Mouse (Mus musculus) cerebellum, adult 2 months (tissue): ENCODE measurements around the gene Hspe1. TPM values are rescaled to one million over a fixed set of nuclear protein-coding genes. Genes with fewer than 3 reads are reported as not detected.

Experiments
- DNase-seq, 2 experiments: peaks; one replicate each; pipeline ENCODE4 v3.0.0; 2021
- H3K27ac ChIP-seq: fragments of 200-500 bp; 2 replicates; pipeline ENCODE4 v1.5.1; 2012; ENCODE audit warnings: low read length, control low read depth, inconsistent platforms; ENCODE audit not compliant: insufficient read depth
- H3K27me3 ChIP-seq: fragments of 200-500 bp; 2 replicates; pipeline ENCODE4 v1.6.1; 2012; ENCODE audit warnings: inconsistent platforms, mild to moderate bottlenecking, low read length, moderate library complexity; ENCODE audit not compliant: control insufficient read depth, insufficient read depth
- H3K4me1 ChIP-seq: fragments of 200-500 bp; 2 replicates; pipeline ENCODE4 v1.6.1; 2011; ENCODE audit warnings: low read length; ENCODE audit not compliant: control insufficient read depth, insufficient read depth
- H3K4me3 ChIP-seq: fragments of 200-500 bp; replicated peaks from 2 replicates; pipeline ENCODE3; 2011; ENCODE audit warnings: mild to moderate bottlenecking, low read depth, low read length, control low read depth; ENCODE audit not compliant: insufficient read depth
- CTCF ChIP-seq: fragments of 200-500 bp; IDR thresholded peaks from 2 replicates; pipeline ENCODE4 v1.5.1; 2011; ENCODE audit warnings: low read depth, mild to moderate bottlenecking, control low read depth, low read length, moderate library complexity, borderline replicate concordance; ENCODE audit not compliant: insufficient read depth
- POLR2A ChIP-seq: fragments of 200-500 bp; IDR thresholded peaks from 2 replicates; pipeline ENCODE4 v1.6.1; 2011; ENCODE audit warnings: low read length, control low read depth, borderline replicate concordance; ENCODE audit not compliant: insufficient read depth
- WGBS: fragments of 180-500 bp; shearing (Covaris S2); methylation state at CpG from one replicate; pipeline ENCODE4 v1.1.7; 2018; 5-methylcytosine and 5-hydroxymethylcytosine counted together
- polyA plus RNA-seq: library from polyadenylated mRNA; depleted of rRNA; stranded (reverse); fragments of >200 nt; gene quantifications from 2 replicates; pipeline ENCODE4 v1.2.3, GENCODE M21; 2012; rRNA removed

Gene Hspe1
- 156 and 173 TPM in 2 replicates for polyA plus RNA-seq

- WGBS = under 1% methylated on average over 75 of the region's 76 CpGs
- DNase-seq = peak; percentile 98 to 99
- Histone ChIP-seq H3K27me3 (no peaks in the 10 kb centered on the region), H3K4me3 (peak within 1 kb of the TSS; percentile 62), H3K4me1 (peaks cover 5% of the 10 kb centered on the region), H3K27ac (peak within 1 kb of the TSS; percentile 96)
- TF ChIP-seq CTCF (no peak), POLR2A (peak; percentile 76; the same call in 1 of the 2 replicates)
Observed at GRCm38 (mm10) chr1:55087932-55088610, at the start of gene Hspe1, which contains the start of gene Hspd1. Gene Hspe1, plus strand, starts transcription at chr1:55088132. Gene Hspd1, minus strand, starts transcription at chr1:55088243.

GRCm38 (mm10) chr1:55039944-55040343, 48.0 kb upstream of the Hspe1 start:
- H3K27ac ChIP-seq = no peak overlapping the region
- DNase-seq = no peak
- no peak for TF ChIP-seq POLR2A
- TF ChIP-seq CTCF = no peak
- no peaks in the 10 kb centered on the region for H3K27me3 ChIP-seq
- no peaks in the 10 kb centered on the region for H3K4me1 ChIP-seq
- no peak overlapping the region for H3K4me3 ChIP-seq
- 86% methylated on average over 1 of the region's 1 CpGs for WGBS

- 82% methylated on average over 4 of the region's 4 CpGs for WGBS
Observed at GRCm38 (mm10) chr1:55041691-55042090, 46.2 kb upstream of the Hspe1 start.

GRCm38 (mm10) chr1:55042246-55042645, 45.7 kb upstream of the Hspe1 start:
- Histone ChIP-seq H3K4me1 (no peaks in the 10 kb centered on the region), H3K4me3 (no peak overlapping the region), H3K27me3 (no peaks in the 10 kb centered on the region), H3K27ac (no peak overlapping the region)
- TF ChIP-seq POLR2A = no peak
- no peak for TF ChIP-seq CTCF
- DNase-seq = no peak
- WGBS = 58% methylated on average over 1 of the region's 1 CpGs

More at GRCm38 (mm10) chr1:55041691-55042090, 46.2 kb upstream of the Hspe1 start:
- TF ChIP-seq POLR2A (no peak), CTCF (no peak)
- Histone ChIP-seq H3K27ac (no peak overlapping the region), H3K4me1 (no peaks in the 10 kb centered on the region), H3K27me3 (no peaks in the 10 kb centered on the region), H3K4me3 (no peak overlapping the region)
- no peak for DNase-seq

- Histone ChIP-seq H3K4me3 (no peak overlapping the region), H3K27ac (no peak overlapping the region), H3K27me3 (no peaks in the 10 kb centered on the region), H3K4me1 (no peaks in the 10 kb centered on the region)
- 76% methylated on average over 3 of the region's 3 CpGs for WGBS
- DNase-seq = no peak
- TF ChIP-seq POLR2A = no peak
- no peak for TF ChIP-seq CTCF
Observed at GRCm38 (mm10) chr1:55043164-55043563, 44.8 kb upstream of the Hspe1 start.

- H3K4me3 ChIP-seq = no peak overlapping the region
- no peaks in the 10 kb centered on the region for H3K27me3 ChIP-seq
- no peak for DNase-seq
- H3K27ac ChIP-seq = no peak overlapping the region
- TF ChIP-seq CTCF (no peak), POLR2A (no peak)
- peaks cover 4% of the 10 kb centered on the region; the same call in 1 of the 2 replicates for H3K4me1 ChIP-seq
- 70% methylated on average over 4 of the region's 4 CpGs for WGBS
Observed at GRCm38 (mm10) chr1:55048841-55049587, 38.9 kb upstream of the Hspe1 start.

GRCm38 (mm10) chr1:55051671-55052070, 36.3 kb upstream of the Hspe1 start:
- 77% methylated on average over 3 of the region's 3 CpGs for WGBS
- peak overlapping the region; percentile 69 for H3K4me3 ChIP-seq
- H3K27ac ChIP-seq = peak overlapping the region; percentile 97; the same call in 1 of the 2 replicates
- TF ChIP-seq CTCF (no peak), POLR2A (no peak)
- DNase-seq = peak in 1 of 2 experiments; percentile 15
- no peaks in the 10 kb centered on the region for H3K27me3 ChIP-seq
- H3K4me1 ChIP-seq = peaks cover 4% of the 10 kb centered on the region; the same call in 1 of the 2 replicates
